Mouse (Mus musculus) cerebellum, adult 2 months (tissue): ENCODE measurements at regions not wholly inside any gene's neighbourhood (a gene's known extent, or its start where the extent isn't known, plus 50 kb on each side); places are given as distances from the start of the nearest gene placed in this dataset.

Experiments
- CTCF ChIP-seq: fragments of 200-500 bp; IDR thresholded peaks from 2 replicates; pipeline ENCODE4 v1.5.1; 2011; ENCODE audit warnings: low read depth, mild to moderate bottlenecking, control low read depth, low read length, moderate library complexity, borderline replicate concordance; ENCODE audit not compliant: insufficient read depth
- POLR2A ChIP-seq: fragments of 200-500 bp; IDR thresholded peaks from 2 replicates; pipeline ENCODE4 v1.6.1; 2011; ENCODE audit warnings: low read length, control low read depth, borderline replicate concordance; ENCODE audit not compliant: insufficient read depth

- TF ChIP-seq CTCF (no peak), POLR2A (no peak)
These were observed 129.5 kb downstream of the Vegfa start for GRCm38 (mm10) chr17:45902668-45903067.
